Mouse (Mus musculus) B cell, adult 67 days (primary cell): ENCODE data around the gene Rgs6. TPM values are rescaled to one million over a fixed set of nuclear protein-coding genes. Genes with fewer than 3 reads are reported as not detected.

Source experiments
- total RNA-seq, 2 experiments: library from RNA; stranded (reverse); gene quantifications; 4 replicates each; pipeline ENCODE4 v1.2.4; 2023

The Rgs6 gene
- total RNA-seq = not detected

GRCm38 (mm10) chr12:82588017-82588416, at the start of gene Rgs6:
Gene Rgs6, plus strand, starts transcription at chr12:82588292.

